Mouse (Mus musculus): ENCODE data around the gene Zfp111.

DNA sequence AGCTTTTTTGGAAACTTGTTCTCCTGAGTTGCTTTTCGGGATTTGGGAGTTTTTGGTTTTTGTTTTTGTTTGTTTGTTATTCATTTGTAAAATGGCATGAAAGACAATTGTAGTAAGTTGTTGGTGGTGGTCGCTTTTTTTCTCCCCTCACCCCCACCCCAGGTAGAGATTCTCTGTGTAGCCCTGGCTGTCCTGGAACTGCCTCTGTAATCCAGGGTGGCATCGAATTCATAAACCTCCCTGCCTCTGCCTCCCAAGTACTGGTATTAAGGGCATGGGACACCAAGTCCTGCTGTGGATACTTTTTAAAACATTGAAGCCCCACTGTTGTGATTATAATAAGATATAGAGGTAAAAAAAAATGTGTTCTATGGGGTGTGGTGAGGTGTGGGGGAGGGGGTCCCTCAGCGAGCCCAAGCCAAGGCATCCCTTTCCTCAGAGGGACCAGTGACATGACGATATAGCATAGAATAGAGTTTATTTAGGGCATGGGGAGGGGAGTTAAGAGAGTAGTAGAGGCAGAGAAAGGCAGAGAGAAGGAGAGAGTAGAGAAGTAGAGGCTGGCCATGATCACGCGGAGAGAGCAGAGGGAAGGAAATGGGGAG, 2.9 kb downstream of the Zfp111 start:
- TF ChIP-seq CTCF (IDR thresholded peaks at IDR 0.05) (no peak), POLR2A (IDR thresholded peaks at IDR 0.05; ENCODE audit: insufficient read depth, low read depth, low read length) (no peak)
